Mouse (Mus musculus) forebrain, embryonic 11.5 days (tissue): ENCODE results near the gene Ifngr2. TPM values are rescaled to one million over a fixed set of nuclear protein-coding genes. Genes with fewer than 3 reads are reported as not detected.

Source experiments
- ATAC-seq: fragments of 200-750 bp; cut with Nextera tagmentation; replicated peaks from 2 replicates; pipeline ENCODE4 v1.8.0; 2017; ENCODE audit warnings: moderate TSS enrichment; ENCODE audit not compliant: low FRiP score
- DNase-seq: peaks from one replicate; pipeline ENCODE4 v3.0.0-alpha.2; 2017; ENCODE audit warnings: low spot score
- H3K27ac ChIP-seq: fragments of 300-500 bp; sonication (generic); 2 replicates; pipeline ENCODE4 v1.5.1; 2014; ENCODE audit warnings: low read depth, low read length
- H3K27me3 ChIP-seq: fragments of 300-500 bp; sonication (generic); 2 replicates; pipeline ENCODE4 v1.6.1; 2014; ENCODE audit warnings: mild to moderate bottlenecking, low read length, mixed read lengths; ENCODE audit not compliant: control insufficient read depth, insufficient read depth
- H3K36me3 ChIP-seq: fragments of 300-500 bp; sonication (generic); 2 replicates; pipeline ENCODE4 v1.6.1; 2014; ENCODE audit warnings: mild to moderate bottlenecking, low read length, moderate library complexity, mixed read lengths; ENCODE audit not compliant: control insufficient read depth, insufficient read depth
- H3K4me1 ChIP-seq: fragments of 300-500 bp; sonication (generic); replicated peaks from 2 replicates; pipeline ENCODE4 v1.6.1; 2014; ENCODE audit warnings: low read length, mixed read lengths; ENCODE audit not compliant: control insufficient read depth, insufficient read depth
- H3K4me2 ChIP-seq: fragments of 300-500 bp; sonication (generic); 2 replicates; pipeline ENCODE4 v1.6.1; 2014; ENCODE audit warnings: low read depth, mild to moderate bottlenecking, low read length, moderate library complexity, mixed read lengths; ENCODE audit not compliant: severe bottlenecking
- H3K4me3 ChIP-seq: fragments of 300-500 bp; sonication (generic); 2 replicates; pipeline ENCODE4 v1.5.1; 2014; ENCODE audit warnings: low read depth, low read length
- H3K9ac ChIP-seq: fragments of 300-500 bp; sonication (generic); 2 replicates; pipeline ENCODE4 v1.6.1; 2014; ENCODE audit warnings: low read length
- H3K9me3 ChIP-seq: fragments of 300-500 bp; sonication (generic); 2 replicates; pipeline ENCODE4 v1.6.1; 2016; ENCODE audit warnings: low read length, mixed read lengths; ENCODE audit not compliant: control insufficient read depth
- WGBS: fragments of 180-500 bp; shearing (Covaris S2); extraction: QIAGEN DNeasy Blood & Tissue Kit; methylation state at CpG from one replicate; pipeline ENCODE4 v1.1.7; 2014; 5-methylcytosine and 5-hydroxymethylcytosine counted together
- polyA plus RNA-seq: library from polyadenylated mRNA; unstranded; fragments of >200 nt; fragmentation: Nextera tagmentation; extraction: Ambion mirVana; gene quantifications from 2 replicates; pipeline ENCODE4 v1.2.1, GENCODE M21; 2014

Gene Ifngr2
- polyA plus RNA-seq: 28.8 and 31.6 TPM in 2 replicates

- peak within 1 kb of the TSS; percentile 97 for H3K4me2 ChIP-seq
- peak; percentile 83 for ATAC-seq
- H3K36me3 ChIP-seq: no peaks in the 10 kb centered on the region
- H3K9me3 ChIP-seq: no peaks in the 10 kb centered on the region
- H3K4me3 ChIP-seq: peak within 1 kb of the TSS; percentile 89
- no peaks in the 10 kb centered on the region for H3K27me3 ChIP-seq
- 2% methylated on average over 35 of the region's 74 CpGs for WGBS
- no peak within 1 kb of the TSS for H3K27ac ChIP-seq
- peak within 1 kb of the TSS; percentile 95 for H3K9ac ChIP-seq
- peaks cover 10% of the 10 kb centered on the region for H3K4me1 ChIP-seq
- DNase-seq: peak; percentile 85
These were observed at the start of gene Ifngr2 for GRCm38 (mm10) chr16:91546836-91547741. Gene Ifngr2, plus strand, starts transcription at chr16:91547072.

- Histone ChIP-seq H3K4me2 (no peak overlapping the region), H3K27ac (no peak overlapping the region), H3K36me3 (peaks cover 14% of the 10 kb centered on the region), H3K4me1 (no peaks in the 10 kb centered on the region), H3K9ac (no peak overlapping the region), H3K4me3 (no peak overlapping the region), H3K9me3 (no peaks in the 10 kb centered on the region), H3K27me3 (no peaks in the 10 kb centered on the region)
- ATAC-seq: no peak
- 93% methylated on average over 7 of the region's 7 CpGs for WGBS
- no peak for DNase-seq
These were observed 48.8 kb upstream of the Ifngr2 start for GRCm38 (mm10) chr16:91498041-91498440.

DNA sequence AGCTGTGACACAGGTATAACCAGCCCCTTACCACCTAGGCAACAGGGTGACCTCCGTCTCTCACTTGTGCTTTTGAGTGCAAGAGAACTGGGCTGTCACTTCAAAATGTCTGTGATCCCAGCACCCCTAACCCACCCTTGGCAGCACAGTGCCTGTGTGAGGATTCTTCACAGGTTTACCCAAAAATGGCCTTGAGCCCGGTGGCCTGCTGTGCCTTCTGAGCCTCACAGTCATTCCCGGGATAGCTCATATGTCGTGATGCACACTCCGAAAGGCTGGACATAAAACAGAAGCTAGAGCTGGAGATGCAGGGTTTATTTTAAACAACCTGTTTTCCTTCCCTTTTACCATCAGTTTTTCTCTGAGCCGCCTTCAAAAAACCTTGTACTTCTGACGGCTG, 42.2 kb upstream of the Ifngr2 start:
- no peak overlapping the region for H3K27ac ChIP-seq
- no peaks in the 10 kb centered on the region for H3K27me3 ChIP-seq
- no peak overlapping the region for H3K4me2 ChIP-seq
- no peaks in the 10 kb centered on the region for H3K4me1 ChIP-seq
- DNase-seq (no peak), ATAC-seq (no peak)
- WGBS: 97% methylated on average over 7 of the region's 7 CpGs
- H3K4me3 ChIP-seq: no peak overlapping the region
- H3K36me3 ChIP-seq: peaks cover 11% of the 10 kb centered on the region
- H3K9ac ChIP-seq: no peak overlapping the region
- no peaks in the 10 kb centered on the region for H3K9me3 ChIP-seq

DNA sequence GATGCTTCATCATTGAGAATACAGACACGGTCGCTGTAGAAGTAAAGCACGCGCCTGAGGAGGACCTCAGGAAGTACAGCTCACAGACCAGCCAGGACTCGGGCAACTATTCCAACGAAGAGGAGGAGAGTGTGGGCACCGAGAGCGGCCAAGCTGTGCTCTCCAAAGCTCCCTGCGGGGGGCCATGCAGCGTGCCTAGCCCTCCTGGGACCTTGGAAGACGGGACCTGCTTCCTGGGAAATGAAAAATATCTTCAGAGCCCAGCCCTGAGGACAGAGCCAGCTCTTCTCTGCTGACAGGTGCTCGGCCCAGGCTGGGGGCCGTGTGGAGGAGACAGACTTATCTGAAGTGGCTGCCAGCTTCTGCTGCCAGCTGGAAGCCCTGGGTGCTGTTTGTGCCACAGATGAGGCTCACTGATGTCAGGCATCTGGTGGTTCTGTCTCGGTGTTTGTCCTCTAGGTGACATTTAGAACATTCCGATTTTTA, 41.7 kb upstream of the Ifngr2 start:
- WGBS: 91% methylated on average over 15 of the region's 15 CpGs
- H3K4me3 ChIP-seq: no peak overlapping the region
- H3K4me2 ChIP-seq: no peak overlapping the region
- H3K27me3 ChIP-seq: no peaks in the 10 kb centered on the region
- no peaks in the 10 kb centered on the region for H3K4me1 ChIP-seq
- no peaks in the 10 kb centered on the region for H3K9me3 ChIP-seq
- DNase-seq: no peak
- no peak overlapping the region for H3K27ac ChIP-seq
- H3K9ac ChIP-seq: no peak overlapping the region
- H3K36me3 ChIP-seq: peaks cover 11% of the 10 kb centered on the region
- ATAC-seq: no peak

- H3K36me3 ChIP-seq: peaks cover 8% of the 10 kb centered on the region
- ATAC-seq (no peak), DNase-seq (no peak)
- no peak overlapping the region for H3K4me3 ChIP-seq
- WGBS: 93% methylated on average over 12 of the region's 12 CpGs
- H3K4me1 ChIP-seq: no peaks in the 10 kb centered on the region
- H3K4me2 ChIP-seq: no peak overlapping the region
- H3K9ac ChIP-seq: no peak overlapping the region
- H3K9me3 ChIP-seq: no peaks in the 10 kb centered on the region
- no peaks in the 10 kb centered on the region for H3K27me3 ChIP-seq
- no peak overlapping the region for H3K27ac ChIP-seq
These were observed 40.5 kb upstream of the Ifngr2 start for GRCm38 (mm10) chr16:91506396-91506795.

- Histone ChIP-seq H3K9ac (no peak overlapping the region), H3K27ac (no peak overlapping the region), H3K36me3 (no peaks in the 10 kb centered on the region; the same call in 1 of the 2 replicates), H3K4me1 (no peaks in the 10 kb centered on the region), H3K4me3 (no peak overlapping the region), H3K27me3 (no peaks in the 10 kb centered on the region), H3K9me3 (no peaks in the 10 kb centered on the region), H3K4me2 (no peak overlapping the region)
- WGBS: 34% methylated on average over 7 of the region's 7 CpGs
- ATAC-seq (peak; percentile 44; the same call in 1 of the 2 replicates), DNase-seq (peak; percentile 89)
These were observed 34.6 kb upstream of the Ifngr2 start for GRCm38 (mm10) chr16:91512161-91512787.

GRCm38 (mm10) chr16:91513099-91513498, 33.8 kb upstream of the Ifngr2 start:
- ATAC-seq (no peak), DNase-seq (no peak)
- H3K4me3 ChIP-seq: no peak overlapping the region
- no peaks in the 10 kb centered on the region for H3K9me3 ChIP-seq
- WGBS: 86% methylated on average over 6 of the region's 6 CpGs
- no peaks in the 10 kb centered on the region for H3K4me1 ChIP-seq
- no peaks in the 10 kb centered on the region for H3K36me3 ChIP-seq
- H3K27ac ChIP-seq: no peak overlapping the region
- no peak overlapping the region for H3K9ac ChIP-seq
- no peak overlapping the region for H3K4me2 ChIP-seq
- no peaks in the 10 kb centered on the region for H3K27me3 ChIP-seq

GRCm38 (mm10) chr16:91517020-91517419, 29.9 kb upstream of the Ifngr2 start:
- Histone ChIP-seq H3K9me3 (no peaks in the 10 kb centered on the region), H3K4me3 (no peak overlapping the region), H3K4me2 (no peak overlapping the region), H3K9ac (no peak overlapping the region), H3K27me3 (no peaks in the 10 kb centered on the region), H3K36me3 (no peaks in the 10 kb centered on the region), H3K27ac (no peak overlapping the region), H3K4me1 (no peaks in the 10 kb centered on the region)
- WGBS: 89% methylated on average over 7 of the region's 7 CpGs
- no peak for DNase-seq
- no peak for ATAC-seq
